Mouse (Mus musculus) brain, adult 2 months (tissue): ENCODE results near the gene Ift52.

Source experiments
- DNase-seq: peaks from one replicate; pipeline ENCODE4 v3.0.0; 2011; ENCODE audit warnings: low read depth, low spot score

Ift52 gene

GRCm38 (mm10) chr2:163016916-163017743 lies at the start of gene Ift52:
TSS of gene Ift52 (plus strand) at chr2:163017354.
- DNase-seq, result peak; percentile 97

- DNase-seq, result peak; percentile 28
These were observed 48.8 kb upstream of the Ift52 start for GRCm38 (mm10) chr2:162968357-162968756.

- DNase-seq, result no peak
These were observed 48.1 kb upstream of the Ift52 start for GRCm38 (mm10) chr2:162969101-162969500.

- no peak for DNase-seq
These were observed 46.3 kb upstream of the Ift52 start for GRCm38 (mm10) chr2:162970896-162971295.

GRCm38 (mm10) chr2:162972752-162973151 lies 44.4 kb upstream of the Ift52 start:
- DNase-seq, result no peak

GRCm38 (mm10) chr2:162973206-162973605 lies 43.9 kb upstream of the Ift52 start:
- DNase-seq, result no peak

- peak; percentile 29 for DNase-seq
These were observed 43.5 kb upstream of the Ift52 start for GRCm38 (mm10) chr2:162973637-162974036.

GRCm38 (mm10) chr2:162975157-162975775 lies 41.9 kb upstream of the Ift52 start:
- peak; percentile 91 for DNase-seq

GRCm38 (mm10) chr2:162976001-162976400 lies 41.2 kb upstream of the Ift52 start:
- peak; percentile 35 for DNase-seq

GRCm38 (mm10) chr2:162984381-162984780 lies 32.8 kb upstream of the Ift52 start:
- DNase-seq, result no peak

GRCm38 (mm10) chr2:162985923-162986322 lies 31.2 kb upstream of the Ift52 start:
- DNase-seq, result peak; percentile 70

GRCm38 (mm10) chr2:162986764-162987163 lies 30.4 kb upstream of the Ift52 start:
- no peak for DNase-seq

GRCm38 (mm10) chr2:162987218-162987617 lies 29.9 kb upstream of the Ift52 start, which contains the start of gene Sgk2:
TSS of gene Sgk2 (plus strand) at chr2:162987330.
- no peak for DNase-seq

GRCm38 (mm10) chr2:162988235-162988634 lies 28.9 kb upstream of the Ift52 start:
- no peak for DNase-seq

- DNase-seq, result peak; percentile 80
These were observed 25.6 kb upstream of the Ift52 start for GRCm38 (mm10) chr2:162991394-162992083.

GRCm38 (mm10) chr2:162992084-162992437 lies 25.1 kb upstream of the Ift52 start:
- no peak for DNase-seq

GRCm38 (mm10) chr2:162993881-162994616 lies 23.1 kb upstream of the Ift52 start:
- no peak for DNase-seq

- DNase-seq, result peak; percentile 77
These were observed 18.5 kb upstream of the Ift52 start for GRCm38 (mm10) chr2:162998528-162999230.

GRCm38 (mm10) chr2:162999744-163000143 lies 17.4 kb upstream of the Ift52 start:
- peak; percentile 53 for DNase-seq

- DNase-seq, result no peak
These were observed 16.1 kb upstream of the Ift52 start for GRCm38 (mm10) chr2:163001071-163001470.

GRCm38 (mm10) chr2:163007299-163007698 lies 9.9 kb upstream of the Ift52 start:
- DNase-seq, result no peak
